Mouse (Mus musculus) limb, embryonic 10.5 days (tissue): ENCODE measurements at regions not wholly inside any gene's neighbourhood (a gene's known extent, or its start where the extent isn't known, plus 50 kb on each side); places are given as distances from the start of the nearest gene placed in this dataset.

Experiments
- DNase-seq: peaks from one replicate; pipeline ENCODE4 v3.0.0-alpha.2; 2017; ENCODE audit warnings: low spot score
- H3K27ac ChIP-seq: fragments of 300-500 bp; sonication (generic); 2 replicates; pipeline ENCODE4 v1.5.1; 2016; ENCODE audit warnings: mild to moderate bottlenecking
- H3K27me3 ChIP-seq: fragments of 300-500 bp; sonication (generic); 2 replicates; pipeline ENCODE4 v1.6.1; 2016; ENCODE audit warnings: low read depth, mild to moderate bottlenecking; ENCODE audit not compliant: poor library complexity, severe bottlenecking
- H3K36me3 ChIP-seq: fragments of 300-500 bp; sonication (generic); 2 replicates; pipeline ENCODE4 v1.6.1; 2016; ENCODE audit warnings: mild to moderate bottlenecking, moderate library complexity
- H3K4me1 ChIP-seq: fragments of 300-500 bp; sonication (generic); 2 replicates; pipeline ENCODE4 v1.6.1; 2016
- H3K4me3 ChIP-seq: fragments of 300-500 bp; sonication (generic); 2 replicates; pipeline ENCODE4 v1.5.1; 2016; ENCODE audit warnings: mild to moderate bottlenecking, moderate library complexity
- H3K9me3 ChIP-seq: fragments of 300-500 bp; sonication (generic); replicated peaks from 2 replicates; pipeline ENCODE4 v1.6.1; 2016; ENCODE audit warnings: mild to moderate bottlenecking
- WGBS: fragments of 180-500 bp; shearing (Covaris S2); methylation state at CpG from one replicate; pipeline ENCODE4 v1.1.7; 2016; 5-methylcytosine and 5-hydroxymethylcytosine counted together

DNA sequence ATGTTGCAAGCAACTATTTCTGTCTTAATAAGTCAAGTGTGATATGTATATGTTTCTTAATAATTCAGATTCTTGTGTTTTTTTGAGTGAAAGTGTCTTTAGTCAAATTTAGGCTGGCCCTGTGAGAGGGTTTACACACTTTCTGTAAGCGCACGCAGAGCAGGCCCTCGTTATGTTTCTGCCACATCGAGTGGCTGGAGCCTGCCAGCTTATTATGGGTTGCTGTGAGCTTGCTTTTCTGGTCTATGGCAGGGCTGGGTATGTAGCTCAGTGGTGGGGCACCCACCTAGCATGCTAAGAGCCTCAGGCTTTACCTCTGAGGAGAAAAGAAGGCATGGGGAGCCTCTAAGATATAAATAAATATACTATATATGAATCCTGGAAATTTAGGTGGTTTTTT, 148.2 kb downstream of the Gm45692 start:
- Histone ChIP-seq H3K4me1 (peaks cover 74% of the 10 kb centered on the region), H3K9me3 (no peaks in the 10 kb centered on the region), H3K27ac (peak overlapping the region; percentile 87), H3K36me3 (no peaks in the 10 kb centered on the region), H3K4me3 (peak overlapping the region; percentile 37), H3K27me3 (no peaks in the 10 kb centered on the region)
- peak; percentile 33 for DNase-seq
- 33% methylated on average over 4 of the region's 4 CpGs for WGBS

DNA sequence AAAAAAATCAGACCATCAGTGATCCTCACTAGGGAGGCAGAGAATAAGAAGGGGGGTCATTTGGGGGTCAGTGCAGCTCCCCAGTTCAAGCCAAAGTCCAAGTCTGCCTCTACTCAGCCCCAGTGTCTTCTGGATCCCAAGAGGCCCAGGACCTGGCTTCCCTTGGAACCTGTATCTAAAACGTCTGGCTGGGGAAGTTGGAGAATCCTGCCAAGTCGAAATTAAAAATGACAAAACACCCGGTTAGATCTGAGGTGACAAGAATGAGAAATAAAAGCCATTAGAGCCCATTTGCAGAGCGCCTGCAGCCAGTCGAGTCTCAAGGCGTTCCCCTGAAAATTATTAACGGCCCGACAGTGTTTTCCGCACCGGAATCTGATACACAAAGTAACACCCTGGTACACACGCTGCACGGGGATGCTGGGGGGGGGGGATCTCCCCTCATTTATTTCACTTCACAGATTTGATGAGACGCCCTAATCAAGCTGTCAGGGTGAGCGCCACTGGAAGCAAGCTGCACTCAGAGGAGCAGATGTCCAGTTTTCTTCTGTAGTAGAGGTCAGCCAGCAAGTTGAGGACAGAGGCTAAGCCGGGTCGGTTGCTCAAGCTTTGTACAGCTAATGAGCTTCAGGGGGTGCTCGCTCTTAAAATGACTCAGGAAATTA, 149.5 kb downstream of the Gm45692 start:
- Histone ChIP-seq H3K9me3 (no peaks in the 10 kb centered on the region), H3K27ac (peak overlapping the region; percentile 87), H3K36me3 (peaks cover 4% of the 10 kb centered on the region), H3K27me3 (0 out of 2 replicates have a peak, but pooled peaks cover 4% of the 10 kb centered on the region), H3K4me1 (peaks cover 80% of the 10 kb centered on the region), H3K4me3 (peak overlapping the region; percentile 37)
- DNase-seq = peak; percentile 47
- WGBS = 10% methylated on average over 17 of the region's 17 CpGs

DNA sequence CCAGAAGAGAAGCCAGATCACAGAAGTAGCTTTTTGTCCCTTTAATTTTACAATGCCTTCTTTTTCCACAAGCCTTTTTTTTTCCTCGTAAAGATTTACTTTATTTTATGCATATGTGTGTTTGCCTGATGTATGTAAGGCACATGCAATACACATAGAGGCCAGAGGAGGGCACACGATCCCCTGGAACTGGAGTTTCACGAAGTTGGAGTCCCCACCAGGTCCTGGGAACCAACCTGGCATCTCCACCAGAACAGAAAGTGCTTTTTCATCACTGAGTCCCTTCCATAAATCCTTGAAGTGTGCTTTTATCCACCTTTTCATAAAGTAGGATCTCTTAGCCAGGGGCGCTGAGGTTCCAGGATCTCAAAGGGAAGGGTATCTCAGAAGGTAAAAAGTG, 152.8 kb downstream of the Gm45692 start:
- H3K27ac ChIP-seq = no peak overlapping the region
- no peak overlapping the region for H3K4me3 ChIP-seq
- 36% methylated on average over 4 of the region's 4 CpGs for WGBS
- DNase-seq = peak; percentile 61
- H3K9me3 ChIP-seq = no peaks in the 10 kb centered on the region
- H3K4me1 ChIP-seq = peaks cover 77% of the 10 kb centered on the region
- peaks cover 13% of the 10 kb centered on the region; the same call in 1 of the 2 replicates for H3K27me3 ChIP-seq
- peaks cover 13% of the 10 kb centered on the region for H3K36me3 ChIP-seq

DNA sequence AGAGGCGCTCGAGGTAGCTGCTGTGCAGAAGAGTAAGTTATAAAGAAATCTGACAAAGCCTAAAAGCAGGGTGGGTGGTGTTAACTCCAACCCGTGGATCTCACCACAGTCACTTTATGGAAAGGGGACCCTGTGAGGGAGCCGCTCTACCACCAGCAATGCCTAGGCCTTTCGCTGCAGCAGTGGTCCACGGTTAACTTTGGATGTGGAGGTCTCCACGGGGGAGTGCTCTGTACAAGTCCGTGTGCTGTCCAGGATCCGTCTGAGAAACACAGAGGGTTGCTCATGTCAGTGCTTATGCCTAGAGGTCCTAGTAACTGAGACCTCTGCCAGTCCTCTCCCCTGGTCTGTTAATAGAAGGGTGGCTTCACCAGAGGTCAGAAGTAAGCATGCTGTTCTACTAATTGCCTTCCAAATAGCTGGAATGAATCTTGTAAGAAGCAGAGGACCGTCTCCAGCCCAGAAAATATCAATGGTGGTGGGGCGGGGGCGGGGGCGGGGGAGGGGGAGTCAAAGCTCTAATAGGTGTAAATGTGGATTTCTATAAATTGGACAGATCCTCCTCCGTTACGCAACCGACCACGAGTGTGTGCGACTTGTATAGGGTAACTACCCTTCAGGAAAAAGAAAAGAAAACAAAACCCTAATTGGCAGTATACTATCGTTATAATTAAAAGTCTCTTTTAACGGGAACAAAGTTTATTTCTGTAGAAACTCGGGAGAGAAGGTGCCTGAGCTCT, 153.5 kb downstream of the Gm45692 start:
- Histone ChIP-seq H3K27ac (peak overlapping the region; percentile 42; the same call in 1 of the 2 replicates), H3K4me3 (peak overlapping the region; percentile 13; the same call in 1 of the 2 replicates), H3K9me3 (no peaks in the 10 kb centered on the region), H3K4me1 (peaks cover 70% of the 10 kb centered on the region), H3K36me3 (peaks cover 13% of the 10 kb centered on the region), H3K27me3 (peaks cover 13% of the 10 kb centered on the region; the same call in 1 of the 2 replicates)
- WGBS = 39% methylated on average over 21 of the region's 21 CpGs
- DNase-seq = peak; percentile 34

DNA sequence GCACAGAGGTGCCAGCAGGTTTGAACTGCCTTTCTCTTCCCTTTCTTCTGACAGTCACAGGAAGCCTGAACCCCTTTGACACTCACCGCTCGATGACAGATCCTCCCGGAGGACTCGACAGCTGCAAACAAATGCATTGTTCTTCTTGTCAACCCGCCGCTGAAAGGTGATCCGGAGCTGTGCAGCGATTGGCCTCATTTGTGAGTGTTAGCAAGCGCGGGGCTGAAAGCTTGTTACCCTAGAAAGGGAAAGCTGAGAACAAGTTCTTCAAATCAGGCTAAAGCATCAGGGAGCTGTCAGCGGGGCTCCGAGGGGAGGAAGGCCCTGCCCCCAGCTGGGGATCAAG, 154.1 kb downstream of the Gm45692 start:
- Histone ChIP-seq H3K27me3 (peaks cover 13% of the 10 kb centered on the region; the same call in 1 of the 2 replicates), H3K4me3 (peak overlapping the region; percentile 13; the same call in 1 of the 2 replicates), H3K36me3 (peaks cover 13% of the 10 kb centered on the region), H3K27ac (peak overlapping the region; percentile 42; the same call in 1 of the 2 replicates), H3K9me3 (no peaks in the 10 kb centered on the region), H3K4me1 (peaks cover 64% of the 10 kb centered on the region)
- 1% methylated on average over 12 of the region's 12 CpGs for WGBS
- DNase-seq = peak; percentile 65

DNA sequence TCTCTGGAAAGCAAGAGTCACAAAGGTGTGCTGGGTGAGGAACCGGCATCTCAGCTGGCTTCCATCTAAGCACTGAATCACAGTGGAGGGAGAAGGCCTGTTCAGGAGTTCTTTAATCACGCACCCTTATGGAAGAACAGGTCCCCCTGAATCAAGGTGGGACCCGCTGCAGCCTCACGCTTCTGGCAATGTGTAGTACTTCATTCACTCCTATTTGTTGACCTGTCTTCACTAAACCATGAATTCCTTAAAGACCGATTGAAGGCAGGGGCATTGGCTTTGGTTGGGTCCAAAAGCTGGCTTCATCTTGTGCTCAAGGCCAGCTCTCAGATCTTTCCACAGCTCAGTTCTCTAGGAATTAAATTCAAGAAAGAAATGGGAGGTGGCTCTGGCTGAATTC, 154.5 kb downstream of the Gm45692 start:
- Histone ChIP-seq H3K9me3 (no peaks in the 10 kb centered on the region), H3K36me3 (peaks cover 13% of the 10 kb centered on the region), H3K27ac (peak overlapping the region; percentile 42; the same call in 1 of the 2 replicates), H3K4me3 (0 out of 2 replicates have a peak overlapping the region, but pooled peaks have one; percentile 13), H3K4me1 (peaks cover 60% of the 10 kb centered on the region), H3K27me3 (peaks cover 13% of the 10 kb centered on the region; the same call in 1 of the 2 replicates)
- 50% methylated on average over 5 of the region's 5 CpGs for WGBS
- no peak for DNase-seq

DNA sequence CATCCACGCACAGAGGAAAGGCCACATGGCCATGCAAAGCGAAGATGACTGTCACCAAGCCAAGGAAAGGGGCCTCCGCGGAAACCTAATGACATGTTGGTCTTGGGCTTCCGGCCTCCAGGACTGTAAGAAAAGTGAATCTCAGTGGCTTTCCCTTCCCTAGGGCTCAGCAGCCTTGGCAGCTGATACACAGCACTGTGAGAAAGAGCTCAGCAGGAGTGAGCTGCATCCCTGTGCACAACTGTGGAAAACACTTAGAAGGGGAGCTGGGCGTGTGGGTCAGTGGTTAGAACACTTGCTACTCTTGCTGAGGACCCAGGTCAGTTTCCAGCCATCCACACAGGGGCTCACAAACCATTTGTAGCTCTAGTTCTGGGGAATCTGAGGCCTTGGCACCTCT, 155.1 kb downstream of the Gm45692 start:
- peaks cover 13% of the 10 kb centered on the region for H3K36me3 ChIP-seq
- DNase-seq = peak; percentile 29
- H3K4me1 ChIP-seq = peaks cover 54% of the 10 kb centered on the region
- no peak overlapping the region for H3K4me3 ChIP-seq
- WGBS = 92% methylated on average over 6 of the region's 6 CpGs
- H3K27me3 ChIP-seq = peaks cover 13% of the 10 kb centered on the region; the same call in 1 of the 2 replicates
- H3K9me3 ChIP-seq = no peaks in the 10 kb centered on the region
- peak overlapping the region; percentile 4; the same call in 1 of the 2 replicates for H3K27ac ChIP-seq

DNA sequence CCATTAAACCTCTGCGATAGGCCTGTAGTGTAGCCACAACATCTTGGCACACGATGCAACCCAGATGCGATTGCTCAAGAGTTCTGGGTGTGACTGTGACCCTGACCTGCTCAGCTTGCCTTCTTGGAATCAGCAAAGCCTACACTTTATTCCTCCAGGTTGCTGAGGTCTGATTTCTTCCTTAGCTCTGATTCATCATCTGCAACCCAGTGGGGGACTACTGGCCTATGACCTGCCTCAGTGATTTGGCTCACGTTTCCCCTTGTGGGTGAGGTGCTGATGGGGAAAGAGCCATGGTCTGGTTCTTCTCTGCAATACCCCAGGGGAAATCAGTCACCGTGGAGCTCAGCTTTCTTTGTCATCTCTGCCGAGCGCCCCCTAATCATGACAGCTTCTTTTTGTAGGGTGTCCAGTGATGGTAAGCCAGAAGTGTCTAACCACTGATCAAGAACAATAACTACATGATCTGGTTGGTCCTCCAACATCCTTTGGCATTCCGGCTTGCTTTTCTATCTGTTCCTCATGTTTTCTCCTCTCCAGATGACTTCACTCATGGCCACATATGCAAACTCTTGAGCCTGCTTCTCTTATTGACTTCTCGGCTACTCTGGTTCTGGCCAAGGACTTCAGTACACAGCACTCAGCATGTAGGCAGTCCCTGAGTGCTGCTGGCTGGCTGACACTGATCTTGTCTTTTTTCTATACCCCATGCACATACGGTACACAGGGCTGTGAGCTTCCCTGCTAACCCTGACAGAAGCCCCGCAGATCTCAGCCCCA, 163.0 kb downstream of the Gm45692 start:
- 76% methylated on average over 11 of the region's 11 CpGs for WGBS

DNA sequence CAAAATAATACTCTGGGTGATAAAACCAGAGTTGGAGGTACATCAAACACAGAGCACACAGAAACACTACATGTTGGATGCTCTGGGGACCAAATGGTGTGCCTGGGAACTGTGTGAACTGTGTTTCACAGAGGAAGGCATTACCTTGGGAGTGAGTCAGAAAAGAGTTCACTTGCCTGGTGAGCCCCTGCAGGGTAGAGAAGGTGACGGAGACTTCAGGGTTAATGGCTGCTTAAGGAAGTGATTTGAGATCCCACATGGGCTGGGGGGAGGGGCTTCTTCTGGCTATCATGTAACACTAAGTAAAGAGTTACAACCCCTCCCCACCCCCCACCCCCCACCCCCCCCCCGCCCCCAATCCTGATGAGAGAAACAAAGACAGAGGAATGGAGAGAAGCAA, 164.6 kb downstream of the Gm45692 start:
- no peak for DNase-seq
- H3K9me3 ChIP-seq = no peaks in the 10 kb centered on the region
- H3K27ac ChIP-seq = no peak overlapping the region; the same call in 1 of the 2 replicates
- H3K4me1 ChIP-seq = peaks cover 38% of the 10 kb centered on the region
- no peaks in the 10 kb centered on the region for H3K27me3 ChIP-seq
- 0 out of 2 replicates have a peak, but pooled peaks cover 7% of the 10 kb centered on the region for H3K36me3 ChIP-seq
- WGBS = 34% methylated on average over 2 of the region's 2 CpGs
- H3K4me3 ChIP-seq = no peak overlapping the region

More for the DNA sequence above, 163.0 kb downstream of the Gm45692 start:
- no peak for DNase-seq
- no peak overlapping the region for H3K4me3 ChIP-seq
- H3K4me1 ChIP-seq = peaks cover 26% of the 10 kb centered on the region
- H3K9me3 ChIP-seq = no peaks in the 10 kb centered on the region
- H3K27ac ChIP-seq = peak overlapping the region; percentile 47
- H3K27me3 ChIP-seq = no peaks in the 10 kb centered on the region
- H3K36me3 ChIP-seq = 0 out of 2 replicates have a peak, but pooled peaks cover 7% of the 10 kb centered on the region

DNA sequence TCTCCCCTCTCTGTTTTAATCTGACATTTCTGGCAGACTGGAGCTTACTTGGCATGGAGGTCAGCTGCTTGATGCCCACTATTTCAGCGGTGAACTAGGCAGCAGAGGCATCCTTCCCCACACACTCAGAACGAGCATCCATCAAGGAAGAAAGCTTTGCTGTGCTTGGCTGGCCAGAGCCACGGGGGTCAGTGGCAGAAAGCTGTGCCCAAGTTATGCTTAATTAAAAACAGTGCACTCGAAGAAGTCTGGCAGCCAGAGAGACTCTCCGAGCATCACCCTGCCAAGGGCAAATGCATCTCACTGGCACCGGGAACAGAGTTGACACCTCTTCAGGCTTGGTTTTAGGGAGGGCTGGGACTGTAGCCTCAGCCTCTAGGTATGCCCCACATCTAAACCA, 168.3 kb downstream of the Gm45692 start:
- Histone ChIP-seq H3K27me3 (no peaks in the 10 kb centered on the region), H3K9me3 (no peaks in the 10 kb centered on the region), H3K27ac (peak overlapping the region; percentile 53; the same call in 1 of the 2 replicates), H3K4me3 (no peak overlapping the region), H3K36me3 (0 out of 2 replicates have a peak, but pooled peaks cover 4% of the 10 kb centered on the region), H3K4me1 (peaks cover 30% of the 10 kb centered on the region)
- 28% methylated on average over 6 of the region's 6 CpGs for whole genome bisulfite sequencing
- DNase-seq = no peak

DNA sequence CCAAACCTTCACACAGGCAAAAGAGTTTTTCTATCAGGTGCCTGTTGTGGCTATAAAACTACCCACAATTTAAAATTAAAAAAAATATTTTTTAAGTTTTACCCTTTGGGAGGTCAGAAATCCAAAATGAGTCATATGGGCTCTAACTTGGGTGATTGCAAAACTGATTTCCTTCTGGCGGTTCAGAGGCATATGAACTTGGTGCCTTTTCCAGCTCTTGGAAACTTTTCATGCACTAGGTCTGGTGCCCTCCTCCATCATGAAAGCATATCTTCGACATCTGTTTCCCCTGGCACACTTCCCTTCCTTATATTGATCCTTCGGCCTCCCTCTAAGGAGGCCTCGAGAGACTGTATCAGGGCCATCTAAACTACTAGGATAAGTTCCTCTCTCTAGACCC, 168.8 kb downstream of the Gm45692 start:
- H3K4me3 ChIP-seq = no peak overlapping the region
- H3K27me3 ChIP-seq = no peaks in the 10 kb centered on the region
- no peaks in the 10 kb centered on the region for H3K9me3 ChIP-seq
- DNase-seq = no peak
- no peak overlapping the region for H3K27ac ChIP-seq
- 0 out of 2 replicates have a peak, but pooled peaks cover 4% of the 10 kb centered on the region for H3K36me3 ChIP-seq
- H3K4me1 ChIP-seq = peaks cover 25% of the 10 kb centered on the region
- WGBS = 92% methylated on average over 4 of the region's 4 CpGs

DNA sequence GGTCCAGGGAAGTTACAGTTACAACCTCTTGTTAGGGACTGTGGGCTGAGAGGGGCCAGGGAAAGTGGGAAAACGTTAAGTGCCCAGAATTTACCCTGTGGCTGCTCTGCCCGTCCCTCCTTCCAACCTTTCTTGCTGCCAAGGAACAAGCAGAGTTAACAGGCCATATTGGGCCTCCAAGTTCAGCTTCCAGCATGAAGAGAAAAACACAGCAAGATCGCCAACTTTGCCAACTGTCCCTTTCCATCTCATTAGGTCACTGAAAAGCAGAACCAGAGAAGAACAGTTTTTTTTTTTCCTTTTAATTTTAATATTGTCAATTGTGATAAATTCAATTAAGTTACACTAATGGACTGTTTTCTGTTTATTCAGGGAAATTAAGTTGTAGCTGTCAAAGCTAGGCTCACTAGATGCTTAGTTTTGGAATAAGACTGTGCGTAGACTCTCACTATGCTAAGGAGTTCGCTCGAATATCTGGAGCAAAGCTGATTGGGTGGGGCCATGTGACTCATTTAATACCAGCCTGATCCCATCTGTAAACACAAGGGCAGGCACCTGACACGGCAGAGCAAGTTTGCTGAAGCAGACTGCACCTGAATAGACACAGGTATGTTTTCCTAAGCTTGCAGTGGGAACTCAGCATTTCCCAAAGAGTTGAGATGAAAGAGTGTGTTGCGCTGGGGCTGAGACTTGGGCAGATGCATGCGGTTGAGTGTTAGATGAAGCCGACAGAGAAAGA, 178.9 kb downstream of the Gm45692 start:
- Histone ChIP-seq H3K4me1 (peaks cover 20% of the 10 kb centered on the region), H3K27ac (no peak overlapping the region), H3K9me3 (no peaks in the 10 kb centered on the region), H3K36me3 (no peaks in the 10 kb centered on the region), H3K27me3 (0 out of 2 replicates have a peak, but pooled peaks cover 4% of the 10 kb centered on the region), H3K4me3 (no peak overlapping the region)
- 91% methylated on average over 10 of the region's 10 CpGs for WGBS
- DNase-seq = no peak
